8 mouse cellular contexts compared by ENCODE assay signal in genomic region chr12:17256905-17257304, GRCm38 (mm10). TPM values are rescaled to one million over a fixed set of nuclear protein-coding genes. Genes with fewer than 3 reads are reported as not detected.
DNase-seq lines count a peak whose midpoint lies in the region; ATAC-seq and TF ChIP-seq lines count a peak whose summit lies in the region.

No protein-coding gene starts in this region.

- DNase-seq in right cerebral cortex, adult 2 months (ENCODE audit: low spot score in 2 of 2) = peak; percentile 71 to 78
- no peak for DNase-seq in right cerebral cortex, postnatal 25 days
- DNase-seq in brain, adult 2 months (ENCODE audit: low read depth, low spot score) = peak; percentile 80
- DNase-seq in forebrain, embryonic 10.5 days (ENCODE audit: extremely low spot score, low spot score) = peak; percentile 66
- DNase-seq in hindbrain, embryonic 14.5 days (ENCODE audit: low spot score) = peak; percentile 86
- DNase-seq in liver, postnatal 0 days = peak; percentile 50
- DNase-seq in thymus, postnatal 4 days = peak; percentile 68

- H3K36me3 ChIP-seq in forebrain, embryonic 10.5 days (replicated peaks) = no peaks in the 10 kb centered on the region
- no peaks in the 10 kb centered on the region for H3K36me3 ChIP-seq in hindbrain, embryonic 14.5 days (replicated peaks; ENCODE audit: control insufficient read depth, insufficient read depth)
- no peaks in the 10 kb centered on the region for H3K36me3 ChIP-seq in liver, postnatal 0 days (replicated peaks; ENCODE audit: insufficient read depth, low read length)
- H3K36me3 ChIP-seq in neural tube, embryonic 14.5 days (ENCODE audit: control insufficient read depth, insufficient read depth, low read length) = no peaks in the 10 kb centered on the region

- H3K9ac ChIP-seq in hindbrain, embryonic 14.5 days = no peak overlapping the region
- H3K9ac ChIP-seq in liver, postnatal 0 days (replicated peaks) = no peak overlapping the region
- H3K9ac ChIP-seq in neural tube, embryonic 14.5 days (replicated peaks; ENCODE audit: low read depth, low read length) = no peak overlapping the region

- H3K4me3 ChIP-seq in forebrain, embryonic 10.5 days = no peak overlapping the region
- H3K4me3 ChIP-seq in hindbrain, embryonic 14.5 days (replicated peaks; ENCODE audit: low read length) = no peak overlapping the region
- no peak overlapping the region for H3K4me3 ChIP-seq in liver, postnatal 0 days (ENCODE audit: low read depth, low read length)
- no peak overlapping the region for H3K4me3 ChIP-seq in neural tube, embryonic 14.5 days (ENCODE audit: low read depth, low read length)

- no peak overlapping the region for H3K4me2 ChIP-seq in hindbrain, embryonic 14.5 days (replicated peaks)
- no peak overlapping the region for H3K4me2 ChIP-seq in liver, postnatal 0 days (ENCODE audit: low read depth, low read length)
- H3K4me2 ChIP-seq in neural tube, embryonic 14.5 days (ENCODE audit: low read depth, low read length) = no peak overlapping the region

- H3K27me3 ChIP-seq in forebrain, embryonic 10.5 days (ENCODE audit: poor library complexity, severe bottlenecking) = peaks cover 16% of the 10 kb centered on the region
- 0 out of 2 replicates have a peak, but pooled peaks cover 5% of the 10 kb centered on the region for H3K27me3 ChIP-seq in hindbrain, embryonic 14.5 days (ENCODE audit: control insufficient read depth, insufficient read depth, low read length)
- H3K27me3 ChIP-seq in liver, postnatal 0 days (ENCODE audit: insufficient read depth, low read length) = no peaks in the 10 kb centered on the region
- 0 out of 2 replicates have a peak, but pooled peaks cover 2% of the 10 kb centered on the region for H3K27me3 ChIP-seq in neural tube, embryonic 14.5 days (ENCODE audit: control insufficient read depth, insufficient read depth, low read length)

- peaks cover 22% of the 10 kb centered on the region for H3K4me1 ChIP-seq in forebrain, embryonic 10.5 days
- H3K4me1 ChIP-seq in hindbrain, embryonic 14.5 days (replicated peaks; ENCODE audit: control insufficient read depth, insufficient read depth, low read length) = 0 out of 2 replicates have a peak, but pooled peaks cover 4% of the 10 kb centered on the region
- no peaks in the 10 kb centered on the region for H3K4me1 ChIP-seq in liver, postnatal 0 days (ENCODE audit: insufficient read depth)
- peaks cover 3% of the 10 kb centered on the region; the same call in 1 of the 2 replicates for H3K4me1 ChIP-seq in neural tube, embryonic 14.5 days (ENCODE audit: control insufficient read depth, insufficient read depth, low read length)

- H3K27ac ChIP-seq in forebrain, embryonic 10.5 days = no peak overlapping the region
- no peak overlapping the region for H3K27ac ChIP-seq in hindbrain, embryonic 14.5 days
- H3K27ac ChIP-seq in liver, postnatal 0 days (ENCODE audit: low read depth) = no peak overlapping the region
- H3K27ac ChIP-seq in neural tube, embryonic 14.5 days (ENCODE audit: low read depth, low read length) = no peak overlapping the region

- H3K9me3 ChIP-seq in forebrain, embryonic 10.5 days = no peaks in the 10 kb centered on the region
- no peaks in the 10 kb centered on the region for H3K9me3 ChIP-seq in hindbrain, embryonic 14.5 days (ENCODE audit: control insufficient read depth, low read length)
- H3K9me3 ChIP-seq in liver, postnatal 0 days (ENCODE audit: low read length) = no peaks in the 10 kb centered on the region
- no peaks in the 10 kb centered on the region for H3K9me3 ChIP-seq in neural tube, embryonic 14.5 days (ENCODE audit: control insufficient read depth, low read length)

- TF ChIP-seq CTCF in liver, postnatal 0 days (IDR thresholded peaks at IDR 0.05; ENCODE audit: low read depth) = peak; percentile 81

- TF ChIP-seq EP300 in liver, postnatal 0 days (IDR thresholded peaks at IDR 0.05; ENCODE audit: low read depth) = no peak

- peak; percentile 72 for ATAC-seq in hindbrain, embryonic 14.5 days (ENCODE audit: low FRiP score)
- ATAC-seq in liver, postnatal 0 days = 0 out of 2 replicates have a peak, but pooled peaks have one; percentile 38
- peak; percentile 69; the same call in 1 of the 2 replicates for ATAC-seq in neural tube, embryonic 14.5 days (ENCODE audit: low read depth)

- WGBS in forebrain, embryonic 10.5 days = 4% methylated on average over 10 of the region's 10 CpGs
- WGBS in hindbrain, embryonic 14.5 days = 7% methylated on average over 10 of the region's 10 CpGs
- WGBS in liver, postnatal 0 days (ENCODE audit: insufficient replicate concordance) = 4% methylated on average over 7 of the region's 10 CpGs
- WGBS in neural tube, embryonic 14.5 days = 2% methylated on average over 9 of the region's 10 CpGs

RNA-seq across cellular contexts. Expression of gene Pdia6, which starts 9.4 kb away (rescaled TPM):
- polyA plus RNA-seq in forebrain, embryonic 10.5 days (2016; fragmentation: Nextera tagmentation; extraction: Ambion mirVana) = 585 and 641 TPM in 2 replicates
- 268 and 305 TPM in 2 replicates for polyA plus RNA-seq in hindbrain, embryonic 14.5 days (2014; fragmentation: Nextera tagmentation; extraction: Ambion mirVana)
- polyA plus RNA-seq in liver, postnatal 0 days (2015; fragmentation: Nextera tagmentation; extraction: Ambion mirVana) = 133 and 141 TPM in 2 replicates
- polyA plus RNA-seq in neural tube, embryonic 14.5 days (2014; fragmentation: Nextera tagmentation; extraction: Ambion mirVana) = 216 and 281 TPM in 2 replicates
